Mouse (Mus musculus) liver, adult 2 months (tissue): ENCODE measurements around the gene St6galnac3. TPM values are rescaled to one million over a fixed set of nuclear protein-coding genes. Genes with fewer than 3 reads are reported as not detected.

ENCODE experiments used
- DNase-seq: peaks from one replicate; pipeline ENCODE4 v3.0.0-alpha.2; 2011; ENCODE audit warnings: low read depth, low spot score; ENCODE audit errors: extremely low read depth
- H3K27ac ChIP-seq: fragments of 200-500 bp; replicated peaks from 2 replicates; pipeline ENCODE4 v1.5.1; 2012; ENCODE audit warnings: low read depth, mild to moderate bottlenecking, control low read depth, inconsistent platforms, low read length; ENCODE audit not compliant: insufficient read depth
- H3K27me3 ChIP-seq: fragments of 200-500 bp; 2 replicates; pipeline ENCODE4 v1.6.1; 2012; ENCODE audit warnings: mild to moderate bottlenecking, moderate library complexity, low read length, inconsistent platforms; ENCODE audit not compliant: control insufficient read depth, insufficient read depth
- H3K36me3 ChIP-seq: fragments of 200-500 bp; 2 replicates; pipeline ENCODE4 v1.6.1; 2012; ENCODE audit warnings: low read length, inconsistent platforms; ENCODE audit not compliant: control insufficient read depth, insufficient read depth
- H3K4me1 ChIP-seq: fragments of 200-500 bp; 2 replicates; pipeline ENCODE4 v1.6.1; 2011; ENCODE audit warnings: low read length; ENCODE audit not compliant: control insufficient read depth, insufficient read depth
- H3K4me3 ChIP-seq: fragments of 200-500 bp; 2 replicates; pipeline ENCODE4 v1.5.1; 2011; ENCODE audit warnings: low read depth, mild to moderate bottlenecking, control low read depth, low read length, moderate library complexity; ENCODE audit not compliant: insufficient read depth
- H3K79me2 ChIP-seq: fragments of 200-500 bp; 2 replicates; pipeline ENCODE4 v1.6.1; 2012; ENCODE audit warnings: inconsistent platforms, mild to moderate bottlenecking, low read length, moderate library complexity; ENCODE audit not compliant: control insufficient read depth, insufficient read depth
- H3K9ac ChIP-seq: fragments of 200-500 bp; 2 replicates; pipeline ENCODE4 v1.6.1; 2012; ENCODE audit warnings: low read depth, mild to moderate bottlenecking, control low read depth, inconsistent platforms, low read length
- CTCF ChIP-seq: fragments of 200-500 bp; IDR thresholded peaks from 2 replicates; pipeline ENCODE4 v1.5.1; 2011; ENCODE audit warnings: low read depth, low read length, control low read depth
- POLR2A ChIP-seq: fragments of 200-500 bp; IDR thresholded peaks from 2 replicates; pipeline ENCODE4 v1.6.1; 2011; ENCODE audit warnings: low read length, control low read depth; ENCODE audit not compliant: insufficient read depth; ENCODE audit errors: extremely low read depth
- WGBS: fragments of 180-500 bp; shearing (Covaris S2); methylation state at CpG from one replicate; pipeline ENCODE4 v1.1.7; 2018; 5-methylcytosine and 5-hydroxymethylcytosine counted together
- polyA plus RNA-seq: library from polyadenylated mRNA; depleted of rRNA; stranded (reverse); fragments of >200 nt; gene quantifications from 2 replicates; pipeline ENCODE4 v1.2.3, GENCODE M21; 2012
- total RNA-seq: library from RNA; depleted of rRNA; stranded (reverse); fragments of >200 nt; gene quantifications from 2 replicates; pipeline ENCODE4 v1.2.3, GENCODE M21; 2014

Gene St6galnac3
- total and polyA plus RNA-seq, 2 experiments: 0.24 to 0.83 TPM

GRCm38 (mm10) chr3:153738421-153738820, 13.4 kb upstream of the St6galnac3 start:
- no peak overlapping the region for H3K27ac ChIP-seq
- H3K4me1 ChIP-seq: no peaks in the 10 kb centered on the region

GRCm38 (mm10) chr3:153736756-153737280, 11.8 kb upstream of the St6galnac3 start:
- Histone ChIP-seq H3K27ac (no peak overlapping the region), H3K9ac (no peak overlapping the region), H3K36me3 (no peaks in the 10 kb centered on the region), H3K4me1 (no peaks in the 10 kb centered on the region), H3K79me2 (no peaks in the 10 kb centered on the region), H3K4me3 (no peak overlapping the region), H3K27me3 (no peaks in the 10 kb centered on the region; the same call in 1 of the 2 replicates)
- no peak for DNase-seq
- 82% methylated on average over 16 of the region's 16 CpGs for WGBS
- TF ChIP-seq POLR2A (no peak), CTCF (no peak)

More at GRCm38 (mm10) chr3:153738421-153738820, 13.4 kb upstream of the St6galnac3 start:
- TF ChIP-seq POLR2A (no peak), CTCF (no peak)
- DNase-seq: no peak
- Histone ChIP-seq H3K27me3 (no peaks in the 10 kb centered on the region; the same call in 1 of the 2 replicates), H3K79me2 (no peaks in the 10 kb centered on the region), H3K9ac (no peak overlapping the region), H3K4me3 (no peak overlapping the region), H3K36me3 (no peaks in the 10 kb centered on the region)
- WGBS: 65% methylated on average over 10 of the region's 10 CpGs

- H3K27ac ChIP-seq: no peak overlapping the region
Measured at GRCm38 (mm10) chr3:153735796-153736549, 11.0 kb upstream of the St6galnac3 start.

GRCm38 (mm10) chr3:153734741-153735140, 9.8 kb upstream of the St6galnac3 start:
- 81% methylated on average over 10 of the region's 10 CpGs for WGBS
- no peak for DNase-seq
- Histone ChIP-seq H3K27me3 (no peaks in the 10 kb centered on the region), H3K27ac (no peak overlapping the region), H3K36me3 (no peaks in the 10 kb centered on the region), H3K4me1 (no peaks in the 10 kb centered on the region), H3K79me2 (no peaks in the 10 kb centered on the region), H3K9ac (no peak overlapping the region), H3K4me3 (no peak overlapping the region)
- TF ChIP-seq POLR2A: no peak
- no peak for TF ChIP-seq CTCF

More at GRCm38 (mm10) chr3:153735796-153736549, 11.0 kb upstream of the St6galnac3 start:
- DNase-seq: no peak
- Histone ChIP-seq H3K36me3 (no peaks in the 10 kb centered on the region), H3K27me3 (no peaks in the 10 kb centered on the region; the same call in 1 of the 2 replicates), H3K9ac (no peak overlapping the region), H3K4me3 (no peak overlapping the region), H3K4me1 (no peaks in the 10 kb centered on the region), H3K79me2 (no peaks in the 10 kb centered on the region)
- WGBS: 79% methylated on average over 13 of the region's 13 CpGs
- TF ChIP-seq POLR2A (no peak), CTCF (no peak)

GRCm38 (mm10) chr3:153733364-153734159, 8.6 kb upstream of the St6galnac3 start:
- Histone ChIP-seq H3K36me3 (no peaks in the 10 kb centered on the region), H3K4me3 (no peak overlapping the region), H3K9ac (no peak overlapping the region), H3K4me1 (no peaks in the 10 kb centered on the region), H3K79me2 (no peaks in the 10 kb centered on the region), H3K27ac (no peak overlapping the region), H3K27me3 (no peaks in the 10 kb centered on the region)
- WGBS: 93% methylated on average over 4 of the region's 4 CpGs
- no peak for TF ChIP-seq POLR2A
- no peak for TF ChIP-seq CTCF
- no peak for DNase-seq
